Mouse (Mus musculus): ENCODE data around the gene 2310039H08Rik.

2310039H08Rik gene

DNA sequence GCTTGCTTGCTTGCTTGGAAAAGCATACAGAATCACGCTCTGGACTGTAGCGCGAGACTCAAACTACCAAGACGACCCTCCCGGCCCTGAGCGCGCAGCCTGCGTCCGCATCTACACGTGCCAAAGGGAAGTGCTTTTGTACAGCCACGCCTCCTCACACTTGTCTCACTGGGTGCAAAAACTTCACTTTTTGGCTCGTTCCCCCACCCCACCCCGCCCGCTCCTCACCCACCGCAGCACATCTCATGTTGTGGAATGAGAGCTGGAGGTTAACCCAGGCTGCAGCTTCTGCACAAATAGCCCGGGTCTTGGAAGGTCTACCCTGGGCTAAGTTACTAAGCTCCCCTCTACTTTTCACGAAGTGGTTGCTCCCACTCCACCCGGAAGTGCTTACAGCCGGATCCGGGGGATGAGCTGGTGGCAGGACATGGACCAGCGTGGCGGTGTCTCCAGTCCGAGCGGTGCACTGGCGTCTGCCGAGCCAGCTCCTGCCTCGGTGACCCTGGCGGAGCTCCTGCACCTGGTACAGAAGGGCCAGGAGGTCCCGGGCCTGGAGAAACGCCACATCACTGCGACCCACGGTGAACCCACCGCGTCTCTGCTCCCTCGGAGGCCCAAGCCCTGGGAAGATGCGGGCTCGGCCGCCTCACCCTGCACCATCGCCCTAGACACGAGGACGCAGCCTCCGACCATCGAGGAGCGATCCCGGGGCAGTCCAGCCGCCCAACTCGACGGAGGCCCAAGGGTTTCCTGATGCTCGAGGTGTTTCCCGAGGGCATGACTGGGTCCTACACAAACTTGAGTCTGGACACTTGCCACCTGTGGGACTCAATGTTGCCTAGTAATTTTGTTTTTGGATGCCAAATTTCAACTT, at the start of gene 2310039H08Rik:
2310039H08Rik (plus strand) TSS at position 232 of the 874 bp plus-strand sequence.
- DNase-seq, result peak; percentile 89

DNA sequence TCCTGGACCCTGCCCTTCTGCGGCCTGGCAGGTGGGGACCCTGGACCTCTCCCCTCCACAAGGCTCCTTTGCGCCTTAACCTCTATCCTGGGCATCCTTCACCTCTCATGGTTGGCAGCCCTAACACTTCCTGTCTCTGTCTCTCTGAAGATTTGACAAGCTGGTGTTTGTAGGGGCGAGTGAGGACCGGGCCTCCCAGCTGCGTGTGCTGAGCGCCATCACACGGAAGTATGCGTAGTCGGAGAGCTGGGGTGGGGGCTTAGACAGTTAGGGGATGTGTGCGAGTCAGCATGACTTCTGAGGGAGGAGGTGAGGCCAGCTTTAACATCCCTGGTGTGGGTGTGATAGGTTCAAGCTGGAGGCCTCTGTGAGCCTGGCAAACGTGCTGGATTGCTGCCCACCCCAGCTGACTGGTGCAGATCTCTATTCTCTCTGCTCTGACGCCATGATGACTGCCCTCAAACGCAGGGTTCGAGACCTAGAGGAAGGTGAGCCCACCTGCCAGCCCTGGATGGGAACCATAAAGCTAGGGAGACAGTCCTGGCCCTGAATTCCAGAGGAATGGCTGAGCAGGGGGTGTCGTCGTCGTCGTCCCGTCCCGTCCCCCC, 47.9 kb upstream of the 2310039H08Rik start:
- no peak for DNase-seq

DNA sequence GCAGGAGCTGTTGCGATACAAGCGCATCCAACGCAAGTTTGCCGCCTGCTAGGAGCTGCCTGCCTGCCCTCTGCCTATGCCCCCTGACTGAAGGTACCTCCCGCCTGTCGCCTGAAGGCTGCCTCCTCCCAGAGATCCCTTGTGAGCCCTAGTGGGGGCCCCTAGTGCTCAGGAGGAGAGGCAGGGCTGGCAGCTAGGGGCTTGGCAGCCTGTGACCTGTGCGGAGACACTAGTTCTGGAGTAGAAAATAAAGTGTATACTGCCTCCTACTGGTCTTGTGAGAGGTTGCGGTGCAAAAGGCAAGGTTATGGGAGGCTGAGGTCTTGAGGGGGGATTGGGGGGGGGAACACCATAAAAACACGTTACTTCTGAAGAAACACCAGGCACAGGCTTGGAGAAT, 47.2 kb upstream of the 2310039H08Rik start:
- DNase-seq, result peak in 1 of 2 experiments; percentile 55

DNA sequence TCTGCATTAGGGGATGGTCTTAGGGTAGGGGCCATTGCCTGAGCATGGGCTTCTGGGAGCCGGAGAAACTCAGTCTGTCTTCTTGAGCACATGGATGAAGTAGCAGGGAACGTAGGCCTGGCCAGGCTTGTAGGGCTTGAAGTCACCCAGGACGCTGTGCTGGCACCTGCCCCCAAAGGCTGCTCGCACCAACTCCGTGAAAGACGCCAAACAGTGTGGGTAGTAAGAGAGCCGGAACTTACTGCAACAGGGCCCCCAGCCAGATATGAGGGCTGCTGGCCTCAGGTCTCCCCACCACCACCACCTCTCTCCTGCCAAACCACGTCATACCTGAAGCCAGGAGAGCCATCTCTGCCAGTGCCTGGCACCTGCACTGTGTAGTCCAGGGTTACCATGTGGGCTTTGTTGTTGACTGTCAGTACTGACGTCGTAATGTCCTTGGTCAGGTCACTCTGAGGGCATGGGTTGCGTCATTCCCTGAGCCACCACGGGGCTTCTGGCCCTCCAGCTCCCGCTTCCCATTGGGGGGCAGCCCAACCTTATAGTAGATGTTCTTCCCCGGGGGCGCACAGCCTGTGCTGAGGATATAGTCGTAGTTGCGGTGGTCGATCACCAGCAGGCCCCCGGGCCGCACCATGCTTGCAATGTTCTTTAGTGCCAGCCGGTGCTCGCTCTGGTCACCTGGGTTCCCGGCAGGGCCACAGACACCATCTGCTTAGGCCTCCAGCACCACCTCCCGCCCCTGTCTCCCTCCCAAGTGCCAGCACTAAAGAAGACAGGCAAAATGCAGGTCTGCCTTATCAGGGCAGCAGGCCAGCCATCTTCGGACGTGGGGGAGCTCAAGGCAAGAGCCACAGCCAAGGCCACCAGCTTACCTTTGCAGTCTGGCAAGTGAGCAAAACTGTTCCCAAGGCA, 46.4 kb upstream of the 2310039H08Rik start:
- no peak for DNase-seq

DNA sequence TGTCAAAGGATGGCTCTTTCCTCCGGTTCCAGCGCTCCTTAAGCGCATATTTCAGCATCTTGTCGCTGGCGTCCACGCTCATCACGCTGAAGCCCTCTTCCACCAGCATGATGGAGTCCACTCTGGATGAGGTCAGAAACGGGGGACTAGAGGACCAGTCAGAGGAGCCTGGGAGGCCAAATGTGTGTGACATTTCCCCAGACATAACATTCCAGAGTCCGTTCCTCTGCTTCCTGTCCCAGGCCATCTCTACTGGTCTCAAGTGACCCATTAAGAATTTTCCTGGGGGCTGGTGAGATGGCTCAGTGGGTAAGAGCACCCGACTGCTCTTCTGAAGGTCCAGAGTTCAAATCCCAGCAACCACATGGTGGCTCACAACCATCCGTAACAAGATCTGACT, 45.2 kb upstream of the 2310039H08Rik start:
- DNase-seq, result no peak

DNA sequence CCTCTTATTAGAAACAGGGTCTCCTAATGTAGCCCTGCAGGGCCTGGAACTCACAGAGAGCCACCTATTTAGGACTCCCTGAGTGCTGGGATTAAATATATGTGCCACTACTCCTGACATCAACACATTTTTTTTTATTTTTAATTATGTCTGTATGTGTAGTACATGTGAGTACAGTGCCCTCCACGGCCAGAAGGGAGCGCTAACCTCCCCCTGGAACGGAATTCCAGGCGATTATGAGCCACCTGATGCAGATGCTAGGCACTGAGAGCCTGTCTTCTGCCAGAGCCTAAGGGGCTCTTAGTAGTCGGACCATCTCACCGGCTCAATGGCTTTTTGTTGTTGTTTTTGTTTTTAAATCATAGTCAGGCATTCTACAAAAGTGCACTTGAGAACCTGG, 44.4 kb upstream of the 2310039H08Rik start:
- DNase-seq, result peak in 1 of 2 experiments; percentile 60

DNA sequence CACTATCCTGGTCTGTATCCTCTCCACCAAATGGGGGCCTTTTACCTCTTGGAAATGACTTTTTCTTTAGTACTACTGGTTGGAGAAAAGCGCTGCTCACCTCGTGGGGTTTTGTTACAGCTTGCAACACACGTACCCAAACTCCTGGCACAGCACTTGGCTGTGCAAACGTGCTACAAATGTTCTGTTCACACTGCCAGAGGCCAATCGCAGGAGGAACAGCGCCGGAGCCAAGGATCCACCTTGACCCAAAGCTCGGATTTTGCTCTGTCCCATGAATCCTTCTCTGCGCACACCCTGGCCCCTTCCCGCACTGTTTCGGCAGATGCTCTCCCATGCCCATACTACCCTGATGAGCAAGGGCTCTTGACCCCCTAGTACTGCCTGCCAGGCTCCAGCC, 43.9 kb upstream of the 2310039H08Rik start:
- DNase-seq, result no peak

DNA sequence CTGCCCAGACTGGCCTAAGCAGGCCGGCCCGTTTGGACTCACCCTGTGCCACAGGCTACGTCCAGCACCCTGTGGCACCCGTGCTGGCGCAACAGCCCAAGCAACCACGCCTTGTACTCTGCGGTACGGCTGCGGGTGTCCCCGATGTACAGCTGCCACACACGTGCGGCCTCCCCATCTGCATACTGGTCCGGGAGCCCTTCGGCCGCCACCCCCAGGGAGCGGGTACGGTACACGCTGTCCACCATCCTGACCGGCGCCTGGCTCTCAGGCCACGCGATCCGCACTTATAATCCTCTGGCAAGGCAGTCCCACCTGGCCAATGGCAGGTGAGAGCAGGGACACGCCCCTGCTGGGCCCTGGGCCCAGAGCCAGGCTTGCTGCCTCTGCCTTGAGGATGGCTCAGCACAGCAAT, 43.5 kb upstream of the 2310039H08Rik start, which contains the start of gene Gnmt:
Gnmt (minus strand) TSS at position 265 of the 415 bp plus-strand sequence.
- DNase-seq, result peak; percentile 57 to 77

DNA sequence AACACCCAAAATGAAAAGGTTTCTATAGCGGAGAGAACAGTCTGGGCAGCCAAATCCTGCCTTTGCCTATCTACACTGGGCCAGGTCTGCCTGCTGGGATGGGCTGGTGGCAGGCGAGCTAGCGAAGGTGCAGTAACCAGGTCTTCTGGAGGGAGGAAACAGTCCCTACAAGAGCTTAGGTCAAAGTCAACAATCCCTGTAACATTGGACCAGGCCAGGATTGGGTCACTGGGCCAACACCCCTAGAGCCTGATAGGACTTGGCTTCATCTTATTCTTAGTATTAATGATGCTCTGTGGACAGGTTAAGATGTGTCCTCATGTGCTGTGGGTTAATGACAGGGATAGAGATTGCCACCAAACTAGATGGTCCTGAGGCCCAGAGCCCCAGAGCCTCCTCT, 38.4 kb upstream of the 2310039H08Rik start:
- DNase-seq, result no peak

DNA sequence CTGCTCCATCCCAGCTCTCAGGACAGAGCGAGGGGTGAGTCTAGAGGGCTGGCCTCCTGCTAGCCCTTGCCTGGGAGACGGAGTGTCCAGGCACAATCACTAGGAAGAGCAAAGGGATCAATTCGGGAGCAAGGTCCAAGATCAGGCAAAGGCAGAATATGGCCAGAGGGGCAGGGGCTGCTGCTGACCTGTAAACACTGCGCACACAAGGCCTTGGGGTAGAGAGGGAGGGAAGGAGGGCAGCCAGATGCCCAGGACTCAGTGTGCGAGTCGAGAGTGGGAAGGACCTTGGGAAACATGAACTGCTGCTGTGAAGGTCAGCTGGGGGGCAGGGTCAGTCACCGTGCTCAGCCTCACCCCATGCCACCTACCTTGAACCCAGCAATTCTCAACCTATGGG, 37.1 kb upstream of the 2310039H08Rik start:
- DNase-seq, result no peak

DNA sequence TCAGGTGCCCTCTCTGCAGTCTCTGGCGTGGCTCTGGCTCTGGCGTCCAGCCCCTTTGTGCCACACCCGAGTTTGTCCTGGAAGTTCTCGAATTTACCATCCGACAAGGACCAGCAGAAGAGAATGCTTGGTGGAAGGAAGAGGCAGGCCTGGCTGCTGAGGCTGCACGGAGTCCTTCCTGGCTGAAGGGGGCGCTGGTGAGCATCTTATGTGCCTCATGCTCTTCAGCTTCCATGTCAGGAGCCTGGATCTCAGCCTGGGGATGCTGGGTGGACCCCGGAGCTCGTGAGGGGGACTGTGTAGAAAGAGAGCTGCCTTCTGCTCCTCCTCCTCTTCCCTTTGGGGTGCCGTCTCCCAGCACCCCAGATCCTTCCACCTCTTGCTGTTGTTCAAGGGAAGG, 36.3 kb upstream of the 2310039H08Rik start:
- DNase-seq, result peak in 1 of 2 experiments; percentile 48

DNA sequence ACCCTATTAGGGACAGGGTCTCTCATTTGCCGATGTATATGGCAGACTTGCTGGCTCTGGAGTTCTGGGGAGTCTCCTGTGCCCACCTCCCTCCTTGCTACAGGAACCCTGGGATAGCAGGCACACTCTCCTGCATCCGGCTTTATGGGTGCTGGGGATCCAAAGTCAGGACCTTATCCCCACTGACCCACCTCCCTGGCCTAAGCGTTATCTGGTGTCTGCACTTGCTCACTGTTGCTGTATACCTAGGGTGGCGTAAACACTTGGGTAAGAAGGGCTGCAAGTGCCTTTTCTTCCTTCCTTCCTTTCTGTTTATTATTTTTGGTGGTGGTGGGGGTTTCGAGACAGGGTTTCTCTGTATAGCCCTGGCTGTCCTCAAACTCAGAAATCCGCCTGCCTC, 31.1 kb upstream of the 2310039H08Rik start:
- DNase-seq, result no peak

DNA sequence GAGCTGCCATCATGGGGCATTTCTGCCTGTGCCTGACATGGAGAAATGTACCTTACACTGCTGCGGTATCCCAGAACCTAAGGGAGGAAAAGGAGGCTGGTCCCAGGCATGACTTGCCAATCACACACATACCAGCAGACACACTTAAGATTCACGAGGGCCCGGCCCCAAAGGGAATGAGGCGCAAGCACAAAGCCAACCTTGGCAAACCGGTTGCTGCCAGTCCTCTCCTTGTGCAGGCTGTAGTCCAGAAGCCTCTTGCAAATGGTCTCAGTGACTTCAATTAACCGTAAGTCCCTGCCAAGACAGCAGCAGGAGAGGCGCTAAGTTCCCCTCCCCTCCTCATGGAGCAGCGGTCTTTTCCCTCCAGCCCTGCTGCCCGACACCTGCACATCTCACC, 29.4 kb upstream of the 2310039H08Rik start:
- DNase-seq, result peak; percentile 44 to 73

DNA sequence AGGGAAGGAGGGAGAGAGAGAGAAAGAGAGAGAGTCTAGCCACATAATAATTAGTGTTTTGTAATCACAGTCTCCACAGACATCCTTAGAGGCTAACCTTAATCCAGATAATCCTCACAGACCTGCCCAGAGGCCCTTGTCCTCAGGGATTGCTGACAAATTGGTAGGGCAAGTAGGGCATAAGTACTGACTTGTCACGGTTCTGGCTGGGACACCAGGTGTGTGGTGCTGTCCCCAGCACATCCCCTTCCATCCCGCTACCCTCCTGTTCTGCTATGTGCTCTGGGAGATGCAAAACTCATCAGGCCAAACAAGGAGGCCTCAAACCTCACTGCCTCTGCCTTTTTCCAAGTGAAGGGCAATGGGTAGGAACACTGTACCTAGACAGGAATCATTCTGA, 26.9 kb upstream of the 2310039H08Rik start:
- DNase-seq, result no peak

DNA sequence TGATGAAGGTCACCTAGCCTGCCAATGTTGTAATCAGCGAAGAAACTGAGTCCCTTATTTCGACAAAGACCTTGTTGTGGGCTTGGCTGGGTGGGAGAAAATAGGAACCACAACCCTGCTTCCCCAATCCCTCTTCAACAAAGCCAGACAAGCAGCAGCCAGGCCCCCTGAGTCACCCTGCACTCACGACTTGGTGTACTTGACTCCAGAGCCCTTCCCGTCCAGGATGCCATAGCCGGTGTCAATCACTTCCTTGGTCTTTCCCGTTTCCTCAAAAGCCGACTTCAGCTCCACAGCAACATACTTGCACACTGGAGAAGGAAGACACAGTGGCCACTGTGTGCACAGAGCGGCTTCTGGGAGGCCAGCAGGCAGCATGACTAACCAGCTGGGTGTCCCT, 25.2 kb upstream of the 2310039H08Rik start:
- peak in 1 of 2 experiments; percentile 54 for DNase-seq

DNA sequence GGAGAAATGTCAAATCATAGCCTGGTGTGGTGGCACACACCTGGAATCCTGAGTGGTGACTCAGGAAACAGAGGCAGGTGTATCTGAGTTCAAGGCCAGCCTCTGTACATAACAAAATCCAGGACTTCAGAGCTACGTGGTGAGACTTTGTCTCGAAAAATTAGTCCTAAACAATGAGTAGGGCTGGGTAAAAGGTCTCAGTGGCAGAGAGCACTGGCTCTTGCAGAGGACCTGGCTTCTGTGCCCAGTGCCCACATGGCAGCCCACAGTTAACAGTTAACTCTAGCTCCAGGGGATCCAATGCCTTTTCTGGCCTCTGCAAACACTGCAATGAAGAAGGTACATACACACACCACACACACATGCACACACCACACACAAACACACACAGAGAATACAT, 24.6 kb upstream of the 2310039H08Rik start:
- DNase-seq, result no peak

DNA sequence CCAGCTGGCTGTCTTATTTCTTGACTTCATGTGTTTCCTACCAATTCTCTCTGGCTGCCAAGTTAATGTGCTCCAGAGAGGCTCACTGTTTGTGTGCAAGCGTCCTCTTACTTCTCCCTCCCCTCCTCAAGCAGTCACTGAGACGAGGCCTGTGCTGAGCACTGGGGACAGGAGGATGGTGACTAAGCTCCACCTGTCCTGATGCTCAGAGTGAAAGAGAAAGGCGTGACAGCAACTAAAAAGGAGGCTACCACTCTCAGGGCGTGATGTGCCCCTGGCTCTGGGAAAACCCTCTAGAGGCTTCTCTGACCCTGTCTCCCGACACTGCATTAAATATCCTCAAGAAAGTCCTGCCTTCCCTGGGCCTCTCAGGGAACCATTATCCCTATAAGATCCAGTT, 23.2 kb upstream of the 2310039H08Rik start:
- DNase-seq, result no peak

DNA sequence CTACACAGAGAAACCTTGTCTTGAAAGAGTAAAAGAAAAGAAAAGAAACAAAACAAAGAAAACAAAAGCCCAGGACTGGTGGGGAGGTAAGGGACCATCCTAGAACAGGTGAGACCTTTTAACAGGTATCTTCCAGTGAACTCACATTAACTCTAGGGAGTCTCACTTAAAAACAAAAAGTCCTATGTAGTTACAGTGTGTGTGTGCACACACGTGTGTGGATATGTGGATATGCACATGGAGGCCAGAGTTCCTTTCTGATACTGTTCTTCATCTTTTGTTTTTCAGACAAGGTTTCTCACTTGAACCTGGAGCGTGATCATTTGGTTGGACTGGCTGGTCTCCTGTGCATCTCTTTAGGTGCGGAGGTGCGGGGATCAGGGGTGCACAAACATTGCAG, 21.9 kb upstream of the 2310039H08Rik start:
- DNase-seq, result no peak

DNA sequence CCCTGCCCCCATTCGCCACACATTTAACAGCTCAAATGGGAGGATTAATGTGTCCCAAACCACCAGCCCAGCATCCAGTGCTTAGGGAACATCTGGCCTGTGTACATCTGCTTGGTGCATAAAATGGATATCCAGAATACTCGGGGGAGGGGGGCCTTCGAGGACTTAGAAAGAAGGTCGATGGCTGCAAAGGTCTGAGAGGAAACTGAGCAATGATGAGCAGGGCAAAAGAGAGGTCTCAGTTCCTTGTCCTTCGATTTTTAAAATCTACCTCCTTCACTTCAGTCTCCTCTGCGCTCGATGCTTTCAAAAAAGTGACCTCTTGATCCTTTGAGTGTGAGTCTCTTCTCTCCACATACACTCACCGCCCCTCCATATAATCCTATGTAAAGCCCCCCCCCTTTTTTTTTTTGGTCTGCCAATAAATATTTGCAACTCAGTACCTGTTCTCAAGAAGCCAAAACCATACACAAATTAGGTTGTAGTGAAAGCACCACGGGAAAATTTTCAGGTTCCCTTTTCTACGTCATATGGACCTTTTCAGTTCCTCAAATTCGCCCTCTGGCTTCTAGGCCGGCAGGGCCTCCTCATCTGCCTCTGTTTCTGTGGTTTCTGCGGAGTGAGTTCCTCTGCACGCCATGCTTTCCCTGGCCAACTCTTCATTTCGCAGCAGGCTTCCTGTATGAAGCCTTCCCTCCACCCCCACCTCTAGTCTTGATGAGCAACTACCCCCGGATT, 21.2 kb upstream of the 2310039H08Rik start:
- peak in 1 of 2 experiments; percentile 75 for DNase-seq

DNA sequence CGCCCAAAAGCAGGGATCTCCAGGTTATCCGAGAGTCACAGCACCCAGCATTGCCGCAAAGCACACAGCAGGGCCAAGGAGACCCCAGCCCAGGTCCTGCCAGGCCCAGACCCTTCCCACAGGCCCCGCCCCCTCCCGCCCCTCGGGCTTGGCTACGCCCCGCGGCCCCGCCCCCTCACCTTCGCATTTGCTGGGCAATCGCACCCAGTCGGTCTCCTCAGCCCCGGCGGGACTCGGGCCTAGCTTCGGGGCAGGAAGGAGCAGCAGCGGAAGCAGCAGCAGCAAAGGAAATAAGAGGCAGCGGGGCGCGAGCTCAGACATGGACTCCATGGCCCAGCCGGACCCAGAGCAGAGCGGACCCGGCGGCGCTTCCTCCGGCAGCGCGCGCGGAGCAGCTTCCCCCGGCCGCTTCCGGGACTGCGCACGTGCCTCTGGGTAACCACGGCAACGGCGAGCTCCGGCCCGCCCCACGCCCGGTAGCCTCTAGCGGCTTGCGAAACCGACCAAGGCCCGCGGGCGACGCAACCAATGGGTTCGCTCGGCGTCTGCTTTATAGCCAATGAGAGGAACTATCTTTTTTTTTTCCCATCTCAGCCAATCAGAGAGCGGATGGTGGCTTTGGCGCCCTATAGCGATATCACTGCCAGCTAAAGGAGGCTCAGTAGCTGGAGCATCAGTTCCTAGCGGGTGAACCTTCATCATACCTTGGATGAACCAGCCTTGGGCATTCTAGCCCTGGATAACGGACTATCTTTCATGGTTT, 20.5 kb upstream of the 2310039H08Rik start, which contains the start of gene Cnpy3:
Cnpy3 (minus strand) TSS at position 421 of the 763 bp plus-strand sequence.
- peak; percentile 98 to 100 for DNase-seq

DNA sequence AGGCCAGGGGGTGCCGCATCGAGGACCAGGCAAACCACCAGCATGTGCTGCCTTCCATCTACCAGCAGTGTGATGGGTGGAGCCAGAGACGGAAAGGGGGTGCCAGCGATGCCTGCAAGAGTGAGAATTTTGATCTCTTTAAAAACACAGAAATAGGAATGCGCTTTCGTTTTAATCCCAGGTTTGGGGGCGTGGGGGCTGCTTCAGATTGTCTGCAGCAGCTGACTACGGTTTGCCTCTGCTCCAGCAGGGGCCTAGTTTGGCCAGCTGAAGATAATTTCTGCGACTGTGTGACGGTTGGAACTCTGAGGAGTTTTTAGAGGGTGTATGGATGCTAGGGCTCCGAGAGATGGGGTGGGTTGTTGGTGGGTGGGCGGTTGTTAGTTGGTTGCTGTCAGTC, 13.7 kb upstream of the 2310039H08Rik start:
- DNase-seq, result no peak
